Mouse (Mus musculus) monocyte, adult 2 months (primary cell): ENCODE data around the gene Hmcn1.

Experiments used
- DNase-seq, 2 experiments: peaks; one replicate each; pipeline ENCODE4 v3.0.0; 2022; ENCODE audit warnings: low spot score in 2 of 2, low read depth in 1 of 2

Gene Hmcn1

DNA sequence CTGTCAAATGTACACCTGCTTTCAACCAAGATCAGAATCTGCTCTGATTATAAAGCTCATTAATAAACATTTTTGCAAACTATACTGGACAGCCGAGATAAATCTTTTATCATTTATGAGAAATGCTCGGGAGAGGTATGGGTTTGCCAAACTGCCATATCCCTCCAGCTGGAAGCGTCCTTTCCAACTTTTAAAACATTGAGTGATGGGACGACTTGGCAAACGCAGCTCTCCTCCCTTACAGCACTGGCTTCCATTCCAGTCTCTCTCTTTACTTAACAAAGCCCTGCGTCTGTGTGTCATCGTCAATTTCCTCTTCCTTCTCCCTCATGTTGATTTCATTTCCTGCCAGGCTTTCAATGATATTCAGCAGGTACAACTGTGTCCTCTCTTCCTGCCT is 114.8 kb downstream of the Hmcn1 start:
- DNase-seq = no peak

DNA sequence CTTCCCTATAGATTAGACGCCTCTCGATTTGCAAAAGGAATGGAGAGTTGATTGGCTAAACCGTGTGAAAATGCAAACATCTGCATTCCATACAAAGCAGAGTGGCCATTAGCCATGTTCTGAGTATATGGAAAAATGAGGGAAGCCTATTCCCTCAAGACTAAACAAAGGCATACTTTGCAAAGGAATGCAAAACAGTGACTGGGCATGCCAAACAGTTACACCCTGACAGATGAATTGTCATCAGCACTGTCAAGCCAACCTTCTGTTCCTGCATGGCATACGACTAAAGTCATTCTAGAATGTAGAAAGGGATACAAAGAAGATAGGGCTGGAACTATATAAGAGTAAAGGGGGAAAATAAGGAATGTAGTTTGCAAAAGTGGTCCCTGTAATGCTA is 115.3 kb downstream of the Hmcn1 start:
- no peak for DNase-seq

DNA sequence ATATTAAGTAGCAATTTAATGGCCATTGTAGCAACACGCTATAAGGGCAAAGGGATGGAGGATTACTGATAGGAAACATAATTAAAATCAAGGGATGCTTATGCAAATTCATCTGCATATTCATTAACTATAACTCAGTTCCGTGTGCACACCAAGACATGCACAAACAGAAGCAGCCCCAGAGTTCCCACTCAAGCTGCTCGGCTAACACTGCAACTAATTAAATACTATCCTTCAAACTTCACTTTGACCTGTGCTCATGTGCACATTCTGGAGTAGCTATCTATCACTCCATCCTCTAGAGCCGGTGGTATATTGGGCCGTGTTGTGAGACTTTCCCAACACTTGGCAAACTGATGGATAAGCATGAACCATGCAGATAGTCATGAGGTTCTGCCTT is 119.2 kb downstream of the Hmcn1 start:
- no peak for DNase-seq

DNA sequence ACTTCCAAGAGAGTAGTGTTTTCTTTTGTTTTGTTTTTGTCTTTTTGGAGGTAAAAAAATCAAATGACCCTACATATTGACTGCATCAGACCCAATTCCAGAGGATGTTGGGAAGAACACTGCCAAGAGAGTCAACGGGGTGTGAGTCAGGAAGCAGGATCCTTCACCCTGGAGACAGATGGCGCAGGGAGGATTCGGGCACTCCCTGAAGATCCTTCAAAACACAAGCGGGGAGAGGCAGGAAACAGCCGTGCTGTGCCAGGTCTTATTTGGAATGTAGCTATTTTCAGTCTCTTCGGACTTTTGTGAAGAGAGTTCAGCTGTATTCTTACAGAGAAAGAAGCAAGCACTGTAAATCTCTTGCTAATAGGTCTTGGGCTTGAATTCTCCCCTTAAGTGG is 120.0 kb downstream of the Hmcn1 start:
- DNase-seq = no peak

- DNase-seq = no peak
Observed at GRCm38 (mm10) chr1:150872105-150872504, 121.1 kb downstream of the Hmcn1 start.

DNA sequence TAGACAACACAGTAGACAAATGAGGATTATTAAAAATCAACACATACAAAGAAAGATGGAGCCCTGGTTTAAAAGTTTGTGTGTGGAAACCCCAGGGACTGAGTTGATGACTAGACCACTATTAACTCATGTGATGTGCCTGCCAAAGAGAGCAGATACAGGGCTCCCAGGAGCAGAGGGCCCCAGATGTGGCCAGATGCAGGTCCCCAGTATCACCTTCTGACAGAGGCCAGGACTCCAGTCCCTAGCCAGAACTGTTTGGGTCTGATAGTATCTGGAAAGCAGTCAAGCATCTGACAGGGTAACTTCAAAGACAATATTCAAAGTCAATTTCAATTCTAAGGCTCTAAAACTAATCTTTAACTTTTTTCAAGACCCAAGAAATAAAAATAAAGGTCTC is 124.0 kb downstream of the Hmcn1 start:
- DNase-seq = no peak

GRCm38 (mm10) chr1:150866615-150867014 is 126.6 kb downstream of the Hmcn1 start:
- DNase-seq = no peak

- DNase-seq = no peak
Observed at GRCm38 (mm10) chr1:150857779-150858178, 135.5 kb downstream of the Hmcn1 start.

- DNase-seq = no peak
Observed at GRCm38 (mm10) chr1:150833448-150833847, 159.8 kb downstream of the Hmcn1 start.

DNA sequence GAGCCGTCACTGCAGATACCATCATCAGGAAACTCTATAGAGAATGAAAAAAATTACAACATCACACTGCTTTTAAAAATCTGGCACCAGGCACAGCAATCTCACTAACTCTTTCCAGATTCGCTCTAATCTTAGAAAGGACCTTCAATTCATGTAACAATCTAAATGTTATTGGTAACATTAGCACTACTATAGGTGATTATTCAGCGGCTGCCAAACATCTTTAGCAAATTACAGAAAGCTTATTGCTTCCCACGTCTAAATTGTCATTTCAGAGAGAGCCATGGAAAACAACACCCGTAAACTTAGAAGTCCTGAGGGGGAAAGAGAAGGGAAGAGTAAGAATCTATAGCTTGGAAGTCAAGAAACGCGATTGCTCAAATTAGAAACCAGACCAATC is 163.4 kb downstream of the Hmcn1 start:
- DNase-seq = no peak

DNA sequence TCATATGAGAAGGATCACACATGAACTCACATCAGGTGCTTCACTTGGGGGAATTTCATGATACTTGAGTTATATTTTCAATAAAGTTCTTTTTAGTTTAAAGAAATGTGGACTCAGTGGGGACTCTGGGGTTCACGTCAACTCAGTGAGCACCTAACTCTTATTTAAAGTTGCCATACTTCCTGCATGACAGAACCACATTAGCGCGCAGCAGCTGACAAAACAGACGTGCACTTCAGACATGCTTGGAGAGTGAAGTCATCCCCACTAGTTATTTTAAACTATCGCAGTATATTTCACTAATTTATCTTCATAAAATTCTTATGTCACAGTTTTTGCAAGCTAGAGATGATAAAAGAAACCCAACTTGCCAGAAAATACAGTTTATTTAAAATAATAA is 166.1 kb downstream of the Hmcn1 start:
- no peak for DNase-seq

DNA sequence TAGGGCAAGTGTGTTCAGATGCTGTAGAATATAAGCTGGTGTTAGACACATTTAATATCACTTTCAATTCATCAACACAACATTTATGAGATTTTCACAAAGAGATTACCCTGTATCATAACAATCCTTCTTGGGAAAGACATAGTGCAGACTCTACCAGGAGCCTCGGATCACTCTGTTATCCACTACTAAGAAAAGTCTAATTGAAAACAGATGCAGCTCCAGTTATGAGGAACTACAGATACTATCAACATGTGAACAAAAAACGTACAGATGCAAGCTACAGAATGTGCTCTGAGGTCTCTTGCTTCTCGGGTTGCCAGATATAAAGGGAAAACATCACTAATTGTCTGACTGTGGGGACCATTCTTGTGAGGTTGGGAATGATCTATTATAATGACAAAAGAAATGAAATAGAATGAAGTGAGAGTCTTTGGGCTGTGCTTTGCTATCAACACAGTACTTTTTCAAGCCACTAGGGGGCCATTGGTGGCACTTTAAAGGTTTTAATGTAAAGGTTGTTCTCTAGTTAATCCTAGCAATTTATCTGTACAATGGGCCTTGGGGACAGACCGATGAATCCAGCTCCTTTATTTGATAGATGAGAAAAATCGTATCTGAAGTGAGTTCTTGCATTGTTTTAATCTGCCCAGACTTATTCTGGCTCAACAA is 168.8 kb downstream of the Hmcn1 start:
- no peak for DNase-seq

- no peak for DNase-seq
Observed at GRCm38 (mm10) chr1:150816035-150816807, 177.0 kb downstream of the Hmcn1 start.

- no peak for DNase-seq
Observed at GRCm38 (mm10) chr1:150814917-150815316, 178.3 kb downstream of the Hmcn1 start.

DNA sequence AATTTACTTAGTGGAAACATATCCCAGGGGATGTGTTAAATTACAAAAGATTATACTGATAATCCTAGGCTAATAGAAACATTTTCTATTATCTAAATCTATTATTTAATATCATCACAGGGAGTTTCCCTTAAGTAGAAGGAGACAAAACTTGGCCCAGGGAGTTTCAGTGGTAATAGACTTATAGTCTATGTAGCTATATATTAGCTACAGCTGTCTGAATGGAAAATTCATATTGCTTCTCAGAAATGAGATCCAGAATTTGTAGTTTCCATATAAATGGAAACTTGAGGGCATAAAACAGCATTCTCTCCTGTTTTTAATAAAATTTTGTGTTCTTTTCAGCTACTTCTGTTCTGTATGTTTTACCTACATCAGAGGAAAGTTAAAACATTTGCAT is 179.9 kb downstream of the Hmcn1 start:
- DNase-seq = no peak

DNA sequence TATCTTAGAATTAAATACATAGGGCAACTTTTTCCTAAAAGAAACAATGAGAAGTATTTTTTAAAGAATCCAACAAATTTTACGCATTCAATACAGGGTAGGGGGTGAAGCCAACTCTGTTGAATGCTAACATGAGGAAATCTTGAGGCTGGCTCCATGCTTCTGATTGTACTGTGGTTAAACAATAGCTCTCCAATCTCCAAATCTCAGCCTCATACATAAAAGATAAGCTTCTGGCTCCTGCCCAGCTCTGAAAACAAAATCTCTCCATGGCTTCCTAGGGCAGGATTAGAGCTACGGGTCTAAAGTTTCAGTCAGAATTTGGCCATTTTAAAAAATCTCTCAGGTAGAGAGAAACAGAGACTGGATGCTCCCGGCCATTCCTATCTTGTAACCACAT is 186.4 kb downstream of the Hmcn1 start:
- no peak for DNase-seq

- no peak for DNase-seq
Observed at GRCm38 (mm10) chr1:150805466-150805865, 187.8 kb downstream of the Hmcn1 start.

DNA sequence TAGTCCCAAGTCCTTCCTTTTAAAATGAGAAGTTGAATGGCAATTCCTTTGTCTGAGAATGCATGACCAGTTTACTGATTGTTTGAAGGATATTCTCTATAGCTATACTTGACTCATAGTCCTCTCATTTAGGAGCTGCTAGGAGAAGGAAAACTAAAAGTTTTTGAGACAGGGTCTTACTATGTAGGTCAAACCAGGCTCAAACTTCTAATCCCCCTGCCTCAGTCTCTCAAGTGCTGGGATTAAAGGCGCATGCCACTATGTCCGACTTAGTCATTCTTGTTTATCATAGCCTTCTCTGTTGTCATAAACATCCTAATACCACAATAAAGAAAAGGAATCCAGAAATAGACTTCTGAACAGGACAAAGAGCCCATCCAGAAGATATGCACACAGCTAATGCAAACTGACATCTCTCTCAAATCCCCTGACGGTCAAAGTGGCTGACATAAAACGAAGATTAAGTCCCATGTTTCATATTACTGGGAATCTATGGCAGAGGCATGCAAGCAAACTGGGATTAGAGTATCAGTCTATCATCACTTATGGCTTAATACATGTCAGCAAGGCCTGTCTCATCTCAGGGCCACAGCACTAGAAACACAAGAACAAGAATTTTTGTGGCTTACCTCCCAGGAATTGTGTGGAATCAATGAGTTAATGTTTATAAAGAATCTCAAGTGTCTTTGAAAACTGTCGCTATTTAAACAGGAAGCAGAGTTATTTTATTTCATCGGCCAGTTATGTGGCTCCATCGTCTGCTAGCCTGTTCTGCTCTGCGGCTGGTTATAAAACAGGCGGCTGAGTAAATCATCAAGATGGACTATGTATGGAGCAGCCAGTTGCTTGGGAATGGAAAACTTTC is 188.8 kb downstream of the Hmcn1 start:
- no peak for DNase-seq

- DNase-seq = no peak
Observed at GRCm38 (mm10) chr1:150802642-150803041, 190.6 kb downstream of the Hmcn1 start.

DNA sequence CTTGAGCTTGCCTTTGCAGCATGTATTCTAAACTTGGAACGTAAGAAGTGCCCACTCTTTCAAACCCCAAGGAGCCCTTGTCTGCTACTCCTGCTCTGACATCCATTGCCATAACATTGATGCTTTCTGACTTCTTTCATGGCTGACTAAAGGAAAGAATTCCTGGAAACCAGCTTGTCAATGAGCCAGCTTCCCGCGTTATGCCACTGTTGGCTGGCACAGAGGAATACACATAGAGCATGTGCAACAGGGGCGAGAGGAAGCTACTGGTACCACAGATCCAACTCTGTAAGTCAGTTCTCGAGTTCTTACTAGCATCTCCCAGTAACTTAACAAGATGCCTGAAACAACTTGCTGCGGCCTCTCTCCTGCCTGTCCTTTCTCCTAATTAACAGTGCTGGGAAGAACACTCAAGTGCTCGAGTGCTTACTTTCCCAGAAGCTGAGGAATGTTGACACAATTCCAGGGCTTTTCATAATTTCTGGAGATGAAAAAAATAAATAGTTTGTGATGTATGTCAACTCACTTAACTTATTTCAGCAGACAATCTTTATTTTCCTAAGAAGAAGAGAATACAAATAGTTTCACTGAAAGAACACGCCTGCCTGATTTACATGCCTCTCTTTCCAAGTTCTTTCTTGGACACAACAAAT is 192.5 kb downstream of the Hmcn1 start:
- DNase-seq = no peak

DNA sequence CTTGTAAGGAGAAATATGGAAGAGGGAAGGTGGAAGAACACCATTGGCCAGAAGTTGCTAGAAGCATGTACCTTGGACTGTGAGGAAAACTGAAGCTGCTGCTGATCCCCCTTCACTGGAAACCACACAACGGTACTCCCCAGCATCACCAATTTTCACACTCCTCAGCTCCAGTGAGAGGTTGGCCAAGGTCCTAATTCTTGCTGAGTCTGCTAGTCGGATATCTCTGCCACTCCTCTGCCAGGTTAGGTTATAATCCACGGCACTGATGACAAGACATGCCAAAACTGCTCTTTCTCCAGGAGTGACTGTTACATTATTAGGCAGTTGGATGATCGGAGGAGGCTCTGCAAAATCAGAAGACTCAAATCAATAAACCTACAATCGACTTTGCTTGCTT is 194.6 kb downstream of the Hmcn1 start:
- DNase-seq = no peak
